Mouse (Mus musculus): ENCODE results near the gene Gm20708.
"Not testable (repeated sequence)": the region's sequence is repeated elsewhere in the genome, so short reads cannot be mapped to it uniquely, and the experiment has no call there.

The Gm20708 gene

GRCm38 (mm10) chr11:117781199-117781821 is 28.2 kb upstream of the Gm20708 start:
- no peak for DNase-seq (ENCODE audit: low spot score)

GRCm38 (mm10) chr11:117781993-117782704 is 27.3 kb upstream of the Gm20708 start, which contains the start of the genes Tmc8 and Tmc6:
TSS of gene Tmc8 (plus strand) at chr11:117782076.
TSS of gene Tmc6 (minus strand) at chr11:117782198.
- no peak for DNase-seq (ENCODE audit: low spot score)

GRCm38 (mm10) chr11:117782705-117783034 is 26.8 kb upstream of the Gm20708 start:
- no peak for DNase-seq (ENCODE audit: low spot score)

GRCm38 (mm10) chr11:117783089-117783488 is 26.4 kb upstream of the Gm20708 start:
- peak; percentile 75 for DNase-seq (ENCODE audit: low spot score)

GRCm38 (mm10) chr11:117783683-117784309 is 25.7 kb upstream of the Gm20708 start:
- peak; percentile 38 for DNase-seq (ENCODE audit: low spot score)

GRCm38 (mm10) chr11:117786294-117786693 is 23.2 kb upstream of the Gm20708 start:
- peak; percentile 90 for DNase-seq (ENCODE audit: low spot score)

- DNase-seq (ENCODE audit: low spot score) = not testable (repeated sequence)
Measured at GRCm38 (mm10) chr11:117788481-117788880, 21.0 kb upstream of the Gm20708 start.

- DNase-seq (ENCODE audit: low spot score) = peak; percentile 83
Measured at GRCm38 (mm10) chr11:117790286-117790685, 19.2 kb upstream of the Gm20708 start.

- peak; percentile 21 for DNase-seq (ENCODE audit: low spot score)
Measured at GRCm38 (mm10) chr11:117790703-117791440, 18.6 kb upstream of the Gm20708 start.

GRCm38 (mm10) chr11:117791441-117791761 is 18.1 kb upstream of the Gm20708 start:
- no peak for DNase-seq (ENCODE audit: low spot score)

- peak; percentile 79 for DNase-seq (ENCODE audit: low spot score)
Measured at GRCm38 (mm10) chr11:117792281-117792888, 17.1 kb upstream of the Gm20708 start.

- no peak for DNase-seq (ENCODE audit: low spot score)
Measured at GRCm38 (mm10) chr11:117794035-117794551, 15.4 kb upstream of the Gm20708 start.

GRCm38 (mm10) chr11:117796954-117797353 is 12.5 kb upstream of the Gm20708 start:
- DNase-seq (ENCODE audit: low spot score) = no peak

GRCm38 (mm10) chr11:117797511-117798159 is 11.8 kb upstream of the Gm20708 start, which contains the start of gene 6030468B19Rik:
TSS of gene 6030468B19Rik (plus strand) at chr11:117797660.
- no peak for DNase-seq (ENCODE audit: low spot score)

GRCm38 (mm10) chr11:117798160-117798541 is 11.3 kb upstream of the Gm20708 start:
- DNase-seq (ENCODE audit: low spot score) = no peak

- DNase-seq (ENCODE audit: low spot score) = no peak
Measured at GRCm38 (mm10) chr11:117799174-117799573, 10.3 kb upstream of the Gm20708 start.

- DNase-seq (ENCODE audit: low spot score) = no peak
Measured at GRCm38 (mm10) chr11:117800038-117800437, 9.4 kb upstream of the Gm20708 start.

GRCm38 (mm10) chr11:117801650-117802049 is 7.8 kb upstream of the Gm20708 start:
- DNase-seq (ENCODE audit: low spot score) = no peak

GRCm38 (mm10) chr11:117803166-117803688 is 6.2 kb upstream of the Gm20708 start:
- DNase-seq (ENCODE audit: low spot score) = no peak

GRCm38 (mm10) chr11:117806781-117807180 is 2.7 kb upstream of the Gm20708 start:
- DNase-seq (ENCODE audit: low spot score) = no peak
